Mouse (Mus musculus) urinary bladder, postnatal 14 days (tissue): ENCODE data around the gene Olfr133.
"Not testable (repeated sequence)": the region's sequence is repeated elsewhere in the genome, so short reads cannot be mapped to it uniquely, and the experiment has no call there.

Experiments used
- DNase-seq: peaks from one replicate; pipeline ENCODE4 v3.0.0; 2021; ENCODE audit warnings: low spot score

The Olfr133 gene

GRCm38 (mm10) chr17:38144981-38145380 is at the start of gene Olfr133:
Gene Olfr133, plus strand, starts transcription at chr17:38145281.
- no peak for DNase-seq

- DNase-seq = not testable (repeated sequence)
Measured at GRCm38 (mm10) chr17:38124199-38124598, 20.9 kb upstream of the Olfr133 start.

GRCm38 (mm10) chr17:38125371-38125770 is 19.7 kb upstream of the Olfr133 start:
- DNase-seq = not testable (repeated sequence)

GRCm38 (mm10) chr17:38134426-38134825 is 10.7 kb upstream of the Olfr133 start, which contains the start of gene Olfr132:
Gene Olfr132, minus strand, starts transcription at chr17:38134526.
- DNase-seq = no peak

- no peak for DNase-seq
Measured at GRCm38 (mm10) chr17:38171088-38171487, 26.0 kb downstream of the Olfr133 start, which contains the start of gene Olfr134. Gene Olfr134, plus strand, starts transcription at chr17:38171388.
